Mouse (Mus musculus) intestine, embryonic 16.5 days (tissue): ENCODE measurements around the gene Cpox. TPM values are rescaled to one million over a fixed set of nuclear protein-coding genes. Genes with fewer than 3 reads are reported as not detected.

ENCODE experiments used
- ATAC-seq: fragments of 200-750 bp; cut with Nextera tagmentation; 2 replicates; pipeline ENCODE4 v1.8.0; 2017; ENCODE audit warnings: moderate TSS enrichment, moderate library complexity
- H3K27ac ChIP-seq: fragments of 300-500 bp; sonication (generic); 2 replicates; pipeline ENCODE4 v1.5.1; 2014; ENCODE audit warnings: mild to moderate bottlenecking, low read length
- H3K27me3 ChIP-seq: fragments of 300-500 bp; sonication (generic); replicated peaks from 2 replicates; pipeline ENCODE4 v1.6.1; 2014; ENCODE audit warnings: low read length, control low read depth, mixed read lengths; ENCODE audit not compliant: control insufficient read depth, insufficient read depth
- H3K36me3 ChIP-seq: fragments of 300-500 bp; sonication (generic); 2 replicates; pipeline ENCODE4 v1.6.1; 2014; ENCODE audit warnings: low read length, control low read depth; ENCODE audit not compliant: control insufficient read depth, insufficient read depth
- H3K4me1 ChIP-seq: fragments of 300-500 bp; sonication (generic); 2 replicates; pipeline ENCODE4 v1.6.1; 2014; ENCODE audit warnings: low read length, control low read depth, mixed read lengths; ENCODE audit not compliant: control insufficient read depth, insufficient read depth
- H3K4me2 ChIP-seq: fragments of 300-500 bp; sonication (generic); 2 replicates; pipeline ENCODE4 v1.6.1; 2014; ENCODE audit warnings: low read depth, low read length, control low read depth
- H3K4me3 ChIP-seq: fragments of 300-500 bp; sonication (generic); 2 replicates; pipeline ENCODE4 v1.5.1; 2014; ENCODE audit warnings: mild to moderate bottlenecking, low read length
- H3K9ac ChIP-seq: fragments of 300-500 bp; sonication (generic); 2 replicates; pipeline ENCODE4 v1.6.1; 2014; ENCODE audit warnings: low read depth, low read length
- H3K9me3 ChIP-seq: fragments of 300-500 bp; sonication (generic); 2 replicates; pipeline ENCODE4 v1.6.1; 2016; ENCODE audit warnings: low read length, control low read depth; ENCODE audit not compliant: control insufficient read depth
- WGBS: fragments of 180-500 bp; shearing (Covaris S2); extraction: QIAGEN DNeasy Blood & Tissue Kit; methylation state at CpG from one replicate; pipeline ENCODE4 v1.1.7; 2014; 5-methylcytosine and 5-hydroxymethylcytosine counted together
- polyA plus RNA-seq: library from polyadenylated mRNA; unstranded; fragments of >200 nt; fragmentation: Nextera tagmentation; extraction: Ambion mirVana; gene quantifications from 2 replicates; pipeline ENCODE4 v1.2.1, GENCODE M21; 2015

Cpox gene
- polyA plus RNA-seq = 60.6 and 70.3 TPM in 2 replicates

GRCm38 (mm10) chr16:58669917-58670630 is at the start of gene Cpox:
TSS of gene Cpox (plus strand) at chr16:58670292.
- Histone ChIP-seq H3K9me3 (no peaks in the 10 kb centered on the region), H3K27ac (peak within 1 kb of the TSS; percentile 92), H3K27me3 (no peaks in the 10 kb centered on the region), H3K36me3 (peaks cover 6% of the 10 kb centered on the region; the same call in 1 of the 2 replicates), H3K4me1 (peaks cover 6% of the 10 kb centered on the region), H3K4me3 (peak within 1 kb of the TSS; percentile 97), H3K4me2 (peak within 1 kb of the TSS; percentile 78), H3K9ac (peak within 1 kb of the TSS; percentile 93)
- under 1% methylated on average over 51 of the region's 51 CpGs for whole genome bisulfite sequencing
- peak; percentile 100 for ATAC-seq

- Histone ChIP-seq H3K9me3 (no peaks in the 10 kb centered on the region), H3K4me3 (no peak overlapping the region), H3K27ac (no peak overlapping the region), H3K27me3 (no peaks in the 10 kb centered on the region), H3K9ac (no peak overlapping the region), H3K4me2 (no peak overlapping the region), H3K4me1 (no peaks in the 10 kb centered on the region), H3K36me3 (no peaks in the 10 kb centered on the region)
- 76% methylated on average over 3 of the region's 3 CpGs for WGBS
- no peak for ATAC-seq
Observed at GRCm38 (mm10) chr16:58622377-58622776, 47.7 kb upstream of the Cpox start.

- no peak overlapping the region for H3K27ac ChIP-seq
- no peak overlapping the region for H3K4me2 ChIP-seq
- no peaks in the 10 kb centered on the region for H3K27me3 ChIP-seq
- no peaks in the 10 kb centered on the region for H3K4me1 ChIP-seq
- H3K4me3 ChIP-seq = no peak overlapping the region
- WGBS = 53% methylated on average over 4 of the region's 4 CpGs
- no peaks in the 10 kb centered on the region for H3K9me3 ChIP-seq
- H3K36me3 ChIP-seq = no peaks in the 10 kb centered on the region
- ATAC-seq = no peak
- no peak overlapping the region for H3K9ac ChIP-seq
Observed at GRCm38 (mm10) chr16:58623114-58623513, 47.0 kb upstream of the Cpox start.

GRCm38 (mm10) chr16:58623944-58624343 is 46.1 kb upstream of the Cpox start:
- WGBS = 86% methylated on average over 6 of the region's 6 CpGs
- Histone ChIP-seq H3K27ac (no peak overlapping the region), H3K9ac (no peak overlapping the region), H3K9me3 (no peaks in the 10 kb centered on the region), H3K36me3 (no peaks in the 10 kb centered on the region), H3K4me2 (no peak overlapping the region), H3K27me3 (no peaks in the 10 kb centered on the region), H3K4me3 (no peak overlapping the region), H3K4me1 (no peaks in the 10 kb centered on the region)
- ATAC-seq = 0 out of 2 replicates have a peak, but pooled peaks have one; percentile 16

GRCm38 (mm10) chr16:58627597-58628335 is 42.3 kb upstream of the Cpox start:
- ATAC-seq = no peak
- H3K4me2 ChIP-seq = no peak overlapping the region
- no peak overlapping the region for H3K27ac ChIP-seq
- no peaks in the 10 kb centered on the region for H3K4me1 ChIP-seq
- H3K27me3 ChIP-seq = no peaks in the 10 kb centered on the region
- no peak overlapping the region for H3K9ac ChIP-seq
- no peaks in the 10 kb centered on the region for H3K36me3 ChIP-seq
- WGBS = 85% methylated on average over 4 of the region's 4 CpGs
- no peaks in the 10 kb centered on the region for H3K9me3 ChIP-seq
- H3K4me3 ChIP-seq = no peak overlapping the region

GRCm38 (mm10) chr16:58628336-58628680 is 41.8 kb upstream of the Cpox start:
- no peak for ATAC-seq
- no peaks in the 10 kb centered on the region for H3K4me1 ChIP-seq
- WGBS = 100% methylated on average over 2 of the region's 2 CpGs

GRCm38 (mm10) chr16:58628968-58629367 is 41.1 kb upstream of the Cpox start:
- WGBS = 82% methylated on average over 5 of the region's 5 CpGs
- no peak overlapping the region for H3K4me2 ChIP-seq
- no peak overlapping the region for H3K4me3 ChIP-seq
- no peak overlapping the region for H3K27ac ChIP-seq
- ATAC-seq = no peak
- no peaks in the 10 kb centered on the region for H3K27me3 ChIP-seq
- H3K9ac ChIP-seq = no peak overlapping the region
- H3K9me3 ChIP-seq = no peaks in the 10 kb centered on the region
- no peaks in the 10 kb centered on the region for H3K36me3 ChIP-seq
- H3K4me1 ChIP-seq = no peaks in the 10 kb centered on the region

More at GRCm38 (mm10) chr16:58628336-58628680, 41.8 kb upstream of the Cpox start:
- no peak overlapping the region for H3K4me3 ChIP-seq
- H3K27me3 ChIP-seq = no peaks in the 10 kb centered on the region
- no peak overlapping the region for H3K9ac ChIP-seq
- H3K4me2 ChIP-seq = no peak overlapping the region
- H3K36me3 ChIP-seq = no peaks in the 10 kb centered on the region
- no peaks in the 10 kb centered on the region for H3K9me3 ChIP-seq
- no peak overlapping the region for H3K27ac ChIP-seq

- Histone ChIP-seq H3K36me3 (no peaks in the 10 kb centered on the region), H3K9me3 (no peaks in the 10 kb centered on the region), H3K4me3 (no peak overlapping the region), H3K9ac (no peak overlapping the region), H3K4me1 (no peaks in the 10 kb centered on the region), H3K27ac (no peak overlapping the region), H3K27me3 (no peaks in the 10 kb centered on the region), H3K4me2 (no peak overlapping the region)
- WGBS = 72% methylated on average over 2 of the region's 2 CpGs
- ATAC-seq = no peak
Observed at GRCm38 (mm10) chr16:58629736-58630135, 40.4 kb upstream of the Cpox start.

- Histone ChIP-seq H3K9me3 (no peaks in the 10 kb centered on the region), H3K36me3 (no peaks in the 10 kb centered on the region), H3K4me1 (no peaks in the 10 kb centered on the region), H3K27me3 (no peaks in the 10 kb centered on the region), H3K4me2 (no peak overlapping the region), H3K4me3 (no peak overlapping the region), H3K27ac (no peak overlapping the region), H3K9ac (no peak overlapping the region)
- 51% methylated on average over 2 of the region's 2 CpGs for WGBS
- ATAC-seq = no peak
Observed at GRCm38 (mm10) chr16:58635866-58636265, 34.2 kb upstream of the Cpox start.
